Mouse (Mus musculus): ENCODE data around the gene Chaf1b. TPM values are rescaled to one million over a fixed set of nuclear protein-coding genes. Genes with fewer than 3 reads are reported as not detected.

Gene Chaf1b
- total and polyA plus RNA-seq, 3 experiments: 48.2 to 53.9 TPM; not detected in 1

- H3K27me3 ChIP-seq (ENCODE audit: control insufficient read depth in 1 of 2, insufficient read depth in 2 of 2, low read length in 2 of 2): no peaks in the 10 kb centered on the region
- no peaks in the 10 kb centered on the region for H3K79me2 ChIP-seq (ENCODE audit: control insufficient read depth, insufficient read depth, low read length, poor library complexity)
- H3K36me3 ChIP-seq (ENCODE audit: control insufficient read depth in 1 of 2, insufficient read depth in 2 of 2, low read length in 2 of 2): peaks cover 0 to 8% of the 10 kb centered on the region in 2 experiments; a peak in 2 of 4 replicates
- DNase-seq (ENCODE audit: low read depth, low spot score): no peak
- H3K27ac ChIP-seq (ENCODE audit: control insufficient read depth, low read depth, low read length): no peak overlapping the region
- H3K4me3 ChIP-seq (ENCODE audit: control insufficient read depth in 1 of 2, insufficient read depth in 1 of 2, low read depth in 2 of 2, low read length in 2 of 2): no peak overlapping the region
- TF ChIP-seq EP300 (IDR thresholded peaks at IDR 0.05; ENCODE audit: low read depth in 1 of 2, low read length in 2 of 2): no peak
- TF ChIP-seq POLR2A (IDR thresholded peaks at IDR 0.05; ENCODE audit: control insufficient read depth in 1 of 2, insufficient read depth in 1 of 2, low read depth in 1 of 2, low read length in 2 of 2, poor library complexity in 1 of 2): no peak
- no peak for TF ChIP-seq ZMIZ1 (IDR thresholded peaks at IDR 0.05; ENCODE audit: low read depth, low read length)
- no peak for TF ChIP-seq USF2 (IDR thresholded peaks at IDR 0.05; ENCODE audit: borderline replicate concordance in 1 of 2, insufficient read depth in 1 of 2, low read depth in 1 of 2, low read length in 2 of 2)
- TF ChIP-seq MAX (IDR thresholded peaks at IDR 0.05; ENCODE audit: low read length): no peak
- no peak for TF ChIP-seq TCF12 (IDR thresholded peaks at IDR 0.05; ENCODE audit: low read depth, low read length)
- no peak for TF ChIP-seq MXI1 (IDR thresholded peaks at IDR 0.05; ENCODE audit: low read depth, low read length)
- no peak for TF ChIP-seq NRF1 (IDR thresholded peaks at IDR 0.05; ENCODE audit: insufficient read depth, low read depth, low read length, poor library complexity, severe bottlenecking)
- no peak for TF ChIP-seq MEF2A (IDR thresholded peaks at IDR 0.05; ENCODE audit: extremely low read depth, insufficient replicate concordance, low read depth, low read length, poor library complexity, severe bottlenecking)
- TF ChIP-seq TAL1 (IDR thresholded peaks at IDR 0.05; ENCODE audit: low read length): no peak
- TF ChIP-seq SIN3A (IDR thresholded peaks at IDR 0.05; ENCODE audit: low read length): no peak
- no peak for TF ChIP-seq MYC (IDR thresholded peaks at IDR 0.05; ENCODE audit: low read depth, low read length)
- TF ChIP-seq GATA1 (IDR thresholded peaks at IDR 0.05; ENCODE audit: low read depth, low read length): no peak
- no peaks in the 10 kb centered on the region for H3K9me3 ChIP-seq (replicated peaks; ENCODE audit: insufficient read depth, low read length)
- peaks cover 3 to 10% of the 10 kb centered on the region in 2 experiments; a peak in 3 of 4 replicates for H3K4me1 ChIP-seq (ENCODE audit: control insufficient read depth in 1 of 2, insufficient read depth in 2 of 2, low read length in 2 of 2)
- no peak overlapping the region for H3K9ac ChIP-seq (ENCODE audit: control insufficient read depth, low read depth, low read length, poor library complexity, severe bottlenecking)
Measured at GRCm38 (mm10) chr16:93919189-93919588, 35.5 kb downstream of the Chaf1b start.

GRCm38 (mm10) chr16:93920673-93921072 lies 37.0 kb downstream of the Chaf1b start:
- no peak for TF ChIP-seq CTCF (IDR thresholded peaks at IDR 0.05 in 2 of 3, conservative IDR thresholded peaks at IDR 0.05 in 1 of 3; ENCODE audit: control insufficient read depth in 1 of 3, insufficient read depth in 1 of 3, low read depth in 2 of 3, low read length in 3 of 3, poor library complexity in 1 of 3, severe bottlenecking in 1 of 3)
- TF ChIP-seq MXI1 (IDR thresholded peaks at IDR 0.05; ENCODE audit: low read depth, low read length): no peak
- TF ChIP-seq NRF1 (IDR thresholded peaks at IDR 0.05; ENCODE audit: insufficient read depth, low read depth, low read length, poor library complexity, severe bottlenecking): no peak
- no peak for TF ChIP-seq TCF12 (IDR thresholded peaks at IDR 0.05; ENCODE audit: low read depth, low read length)
- no peak for TF ChIP-seq TBP (IDR thresholded peaks at IDR 0.05; ENCODE audit: low read depth, low read length)
- TF ChIP-seq ETS1 (IDR thresholded peaks at IDR 0.05; ENCODE audit: low read depth, low read length): no peak
- TF ChIP-seq NELFE (IDR thresholded peaks at IDR 0.05; ENCODE audit: low read depth, low read length): no peak
- TF ChIP-seq POLR2AphosphoS2 (IDR thresholded peaks at IDR 0.05; ENCODE audit: low read length): no peak
- TF ChIP-seq ZKSCAN1 (IDR thresholded peaks at IDR 0.05; ENCODE audit: low read depth, low read length): no peak
- no peak for TF ChIP-seq E2F4 (IDR thresholded peaks at IDR 0.05; ENCODE audit: borderline replicate concordance, low read depth, low read length)
- TF ChIP-seq RCOR1 (IDR thresholded peaks at IDR 0.05; ENCODE audit: low read depth, low read length): no peak
- TF ChIP-seq ZC3H11A (IDR thresholded peaks at IDR 0.05; ENCODE audit: low read depth, low read length): no peak
- TF ChIP-seq MYC (IDR thresholded peaks at IDR 0.05; ENCODE audit: low read depth, low read length): no peak
- TF ChIP-seq USF1 (IDR thresholded peaks at IDR 0.05; ENCODE audit: low read depth, low read length): no peak
- Histone ChIP-seq H3K9me3 (replicated peaks; ENCODE audit: insufficient read depth, low read length) (no peaks in the 10 kb centered on the region), H3K4me3 (ENCODE audit: control insufficient read depth in 1 of 2, insufficient read depth in 1 of 2, low read depth in 2 of 2, low read length in 2 of 2) (no peak overlapping the region), H3K79me2 (ENCODE audit: control insufficient read depth, insufficient read depth, low read length, poor library complexity) (no peaks in the 10 kb centered on the region), H3K27ac (ENCODE audit: control insufficient read depth, low read depth, low read length) (no peak overlapping the region), H3K36me3 (ENCODE audit: control insufficient read depth in 1 of 2, insufficient read depth in 2 of 2, low read length in 2 of 2) (peaks cover 0 to 4% of the 10 kb centered on the region in 2 experiments; a peak in 1 of 4 replicates), H3K9ac (ENCODE audit: control insufficient read depth, low read depth, low read length, poor library complexity, severe bottlenecking) (no peak overlapping the region), H3K4me1 (ENCODE audit: control insufficient read depth in 1 of 2, insufficient read depth in 2 of 2, low read length in 2 of 2) (peaks cover 3 to 5% of the 10 kb centered on the region in 2 experiments; a peak in 3 of 4 replicates), H3K27me3 (ENCODE audit: control insufficient read depth in 1 of 2, insufficient read depth in 2 of 2, low read length in 2 of 2) (no peaks in the 10 kb centered on the region)
- no peak for DNase-seq (ENCODE audit: low read depth, low spot score)

Data from MEL (cell line).